Mouse (Mus musculus) R1 (cell line): ENCODE results near the gene Eapp.
"Not testable (repeated sequence)": the region's sequence is repeated elsewhere in the genome, so short reads cannot be mapped to it uniquely, and the experiment has no call there.

Source experiments
- DNase-seq: peaks from one replicate; pipeline ENCODE4 v3.0.0-alpha.2; 2018; ENCODE audit warnings: low read depth, low spot score

The Eapp gene

GRCm38 (mm10) chr12:54683182-54683581, 12.5 kb downstream of the Eapp start:
- peak; percentile 50 for DNase-seq

- no peak for DNase-seq
Measured at GRCm38 (mm10) chr12:54676709-54677108, 19.0 kb downstream of the Eapp start.

GRCm38 (mm10) chr12:54675396-54675795, 20.3 kb downstream of the Eapp start:
- peak; percentile 66 for DNase-seq

GRCm38 (mm10) chr12:54671262-54671661, 24.4 kb downstream of the Eapp start:
- no peak for DNase-seq

- no peak for DNase-seq
Measured at GRCm38 (mm10) chr12:54668141-54668540, 27.6 kb downstream of the Eapp start.

- no peak for DNase-seq
Measured at GRCm38 (mm10) chr12:54665526-54665925, 30.2 kb downstream of the Eapp start.

GRCm38 (mm10) chr12:54661470-54661869, 34.2 kb downstream of the Eapp start:
- DNase-seq: not testable (repeated sequence)

GRCm38 (mm10) chr12:54659901-54660300, 35.8 kb downstream of the Eapp start:
- no peak for DNase-seq

GRCm38 (mm10) chr12:54658425-54659092, 37.1 kb downstream of the Eapp start:
- no peak for DNase-seq

GRCm38 (mm10) chr12:54657951-54658350, 37.7 kb downstream of the Eapp start:
- no peak for DNase-seq

- no peak for DNase-seq
Measured at GRCm38 (mm10) chr12:54657226-54657625, 38.5 kb downstream of the Eapp start.

- DNase-seq: peak; percentile 95
Measured at GRCm38 (mm10) chr12:54656396-54657171, 39.1 kb downstream of the Eapp start, which contains the start of gene Sptssa. Gene Sptssa, minus strand, starts transcription at chr12:54656573.

- peak; percentile 87 for DNase-seq
Measured at GRCm38 (mm10) chr12:54656039-54656395, 39.7 kb downstream of the Eapp start.

GRCm38 (mm10) chr12:54655292-54656038, 40.2 kb downstream of the Eapp start:
- DNase-seq: no peak

GRCm38 (mm10) chr12:54654741-54655140, 41.0 kb downstream of the Eapp start:
- no peak for DNase-seq

- DNase-seq: no peak
Measured at GRCm38 (mm10) chr12:54654141-54654540, 41.6 kb downstream of the Eapp start.

- no peak for DNase-seq
Measured at GRCm38 (mm10) chr12:54652346-54652745, 43.4 kb downstream of the Eapp start.

GRCm38 (mm10) chr12:54651820-54652219, 43.9 kb downstream of the Eapp start:
- DNase-seq: no peak

- DNase-seq: no peak
Measured at GRCm38 (mm10) chr12:54651158-54651557, 44.5 kb downstream of the Eapp start.

- peak; percentile 58 for DNase-seq
Measured at GRCm38 (mm10) chr12:54644947-54645346, 50.8 kb downstream of the Eapp start.

- DNase-seq: no peak
Measured at GRCm38 (mm10) chr12:54643320-54643892, 52.3 kb downstream of the Eapp start.

- DNase-seq: no peak
Measured at GRCm38 (mm10) chr12:54641374-54641773, 54.3 kb downstream of the Eapp start.
